Mouse (Mus musculus) liver (tissue): Measurements from ENCODE around the gene Zfp414.

Source experiments
- DNase-seq: peaks from one replicate; pipeline ENCODE4 v3.0.0-alpha.2; 2020; ENCODE audit warnings: mixed read lengths

Gene Zfp414

GRCm38 (mm10) chr17:33649781-33650475 is 21.0 kb downstream of the Zfp414 start:
- no peak for DNase-seq

GRCm38 (mm10) chr17:33666813-33667212 is 37.9 kb downstream of the Zfp414 start:
- no peak for DNase-seq

GRCm38 (mm10) chr17:33669681-33670080 is 40.8 kb downstream of the Zfp414 start:
- no peak for DNase-seq

- DNase-seq, result no peak
These were observed 44.9 kb downstream of the Zfp414 start for GRCm38 (mm10) chr17:33673837-33674236.

- no peak for DNase-seq
These were observed 46.6 kb downstream of the Zfp414 start for GRCm38 (mm10) chr17:33675452-33675851.

GRCm38 (mm10) chr17:33676086-33676485 is 47.2 kb downstream of the Zfp414 start:
- no peak for DNase-seq

GRCm38 (mm10) chr17:33678771-33679170 is 49.9 kb downstream of the Zfp414 start:
- no peak for DNase-seq
